Comparison of ENCODE assay signal across 29 mouse cellular contexts in the genomic region with DNA sequence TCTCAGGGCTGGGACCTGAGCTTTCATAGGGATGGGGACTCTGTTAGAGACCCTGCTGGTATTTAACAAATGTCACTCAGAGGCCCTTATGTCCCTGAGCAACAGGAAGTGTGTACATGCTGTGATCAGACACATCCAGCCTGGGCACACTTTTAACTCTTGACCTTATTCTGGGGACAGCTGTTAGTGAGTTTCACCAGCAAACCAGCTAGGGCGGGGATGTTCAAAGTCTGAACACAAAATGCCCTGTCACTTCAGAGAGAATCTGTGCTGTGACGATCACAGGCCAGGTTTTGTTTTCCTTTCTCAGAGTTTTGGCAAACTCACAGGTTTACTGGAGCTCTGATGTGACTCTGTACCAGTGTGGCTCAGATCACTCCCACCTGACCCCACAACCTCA.
A peak's percentile ranks its signal among the peaks of the same experiment; 100 is the strongest.
DNase-seq lines count a peak whose midpoint lies in the region; ATAC-seq and TF ChIP-seq lines count a peak whose summit lies in the region.
"Had no signal": no experiment of that assay in that cellular context is flagged by ENCODE, and none has a peak within 500 bp of the region (broad histone marks: within the 10 kb centered on the region; RNA-seq: fewer than 3 reads in every experiment).

No protein-coding gene starts in this region.

- 0 out of 2 replicates have a peak overlapping the region, but pooled peaks have one; percentile 47 for H3K27ac ChIP-seq in liver, adult 2 months (replicated peaks; ENCODE audit: insufficient read depth, low read depth, low read length)
- no peak overlapping the region for H3K27ac ChIP-seq in liver, embryonic 11.5 days (ENCODE audit: low read depth, low read length)
- H3K27ac ChIP-seq: embryonic facial prominence, embryonic 10.5 days; embryonic facial prominence, embryonic 13.5 days; forebrain, embryonic 12.5 days; forebrain, embryonic 15.5 days; heart, embryonic 15.5 days; hindbrain, embryonic 10.5 days; hindbrain, embryonic 13.5 days had no signal

- H3K9me3 ChIP-seq in liver, embryonic 11.5 days (ENCODE audit: control insufficient read depth, low read length) = no peaks in the 10 kb centered on the region
- H3K9me3 ChIP-seq: embryonic facial prominence, embryonic 10.5 days; embryonic facial prominence, embryonic 13.5 days; forebrain, embryonic 12.5 days; forebrain, embryonic 15.5 days; heart, embryonic 12.5 days; heart, embryonic 15.5 days; hindbrain, embryonic 10.5 days; hindbrain, embryonic 13.5 days had no signal

- H3K4me2 ChIP-seq in liver, embryonic 11.5 days = no peak overlapping the region
- H3K4me2 ChIP-seq: embryonic facial prominence, embryonic 13.5 days; forebrain, embryonic 12.5 days; forebrain, embryonic 15.5 days; heart, embryonic 12.5 days; heart, embryonic 15.5 days; hindbrain, embryonic 13.5 days had no signal

- no peaks in the 10 kb centered on the region for H3K27me3 ChIP-seq in liver, adult 2 months (ENCODE audit: control insufficient read depth, insufficient read depth, low read length)
- H3K27me3 ChIP-seq in liver, embryonic 11.5 days (replicated peaks; ENCODE audit: control insufficient read depth, insufficient read depth, low read length) = no peaks in the 10 kb centered on the region
- H3K27me3 ChIP-seq: embryonic facial prominence, embryonic 13.5 days; forebrain, embryonic 12.5 days; forebrain, embryonic 15.5 days; heart, embryonic 12.5 days; heart, embryonic 15.5 days; hindbrain, embryonic 13.5 days had no signal

- WGBS in liver, adult 2 months = 27% methylated on average over 2 of the region's 2 CpGs
- 54% methylated on average over 2 of the region's 2 CpGs for WGBS in liver, embryonic 11.5 days

- H3K4me3 ChIP-seq in liver, adult 2 months (ENCODE audit: insufficient read depth, low read depth, low read length) = no peak overlapping the region
- H3K4me3 ChIP-seq in liver, embryonic 11.5 days (ENCODE audit: low read depth, low read length) = no peak overlapping the region
- H3K4me3 ChIP-seq: embryonic facial prominence, embryonic 10.5 days; embryonic facial prominence, embryonic 13.5 days; erythroblast, embryonic 14.5 days; forebrain, embryonic 12.5 days; forebrain, embryonic 15.5 days; heart, embryonic 12.5 days; heart, embryonic 15.5 days; hindbrain, embryonic 10.5 days; hindbrain, embryonic 13.5 days had no signal

- H3K4me1 ChIP-seq in liver, adult 2 months (ENCODE audit: control insufficient read depth, insufficient read depth, low read length) = 0 out of 2 replicates have a peak, but pooled peaks cover 3% of the 10 kb centered on the region
- no peaks in the 10 kb centered on the region for H3K4me1 ChIP-seq in liver, embryonic 11.5 days (replicated peaks; ENCODE audit: control insufficient read depth, insufficient read depth, low read length)
- H3K4me1 ChIP-seq: embryonic facial prominence, embryonic 13.5 days; forebrain, embryonic 12.5 days; forebrain, embryonic 15.5 days; heart, embryonic 12.5 days; heart, embryonic 15.5 days; hindbrain, embryonic 10.5 days; hindbrain, embryonic 13.5 days had no signal

- TF ChIP-seq CTCF in liver, adult 2 months (IDR thresholded peaks at IDR 0.05; ENCODE audit: low read depth, low read length) = no peak

- H3K79me2 ChIP-seq in liver, adult 2 months (ENCODE audit: control insufficient read depth, insufficient read depth, low read length) = no peaks in the 10 kb centered on the region

- ATAC-seq in liver, embryonic 11.5 days (replicated peaks; ENCODE audit: low FRiP score) = no peak
- ATAC-seq: activated CD4-positive, CD25-positive, alpha-beta regulatory T cell, adult 4 months; forebrain, embryonic 15.5 days; hindbrain, embryonic 16.5 days had no signal

- H3K36me3 ChIP-seq in liver, adult 2 months (ENCODE audit: control insufficient read depth, insufficient read depth, low read length) = no peaks in the 10 kb centered on the region
- no peaks in the 10 kb centered on the region for H3K36me3 ChIP-seq in liver, embryonic 11.5 days (ENCODE audit: control insufficient read depth, insufficient read depth, low read length)
- H3K36me3 ChIP-seq: embryonic facial prominence, embryonic 10.5 days; embryonic facial prominence, embryonic 13.5 days; forebrain, embryonic 12.5 days; forebrain, embryonic 15.5 days; heart, embryonic 12.5 days; heart, embryonic 15.5 days; hindbrain, embryonic 10.5 days; hindbrain, embryonic 13.5 days had no signal

- DNase-seq in adrenal gland, postnatal 10 days = peak; percentile 1
- DNase-seq in adrenal gland, postnatal 4 days (ENCODE audit: low spot score in 2 of 2) = no peak
- peak; percentile 15 for DNase-seq in kidney, adult 9 months
- DNase-seq in kidney, postnatal 25 days = no peak
- DNase-seq in liver, adult 2 months (ENCODE audit: extremely low read depth, low read depth, low spot score) = peak; percentile 87
- DNase-seq in liver, embryonic 11.5 days (ENCODE audit: low spot score) = no peak
- DNase-seq in embryo, embryonic 10.5 days (ENCODE audit: low spot score) = peak; percentile 18
- DNase-seq in left cerebral cortex, adult 11 months (ENCODE audit: low spot score) = no peak
- DNase-seq: adrenal gland, adult 8-10 months; adrenal gland, postnatal 36 days; cerebellum, adult 11 months; cerebellum, adult 2 months; cerebellum, adult 9-11 months; cerebellum, postnatal 25 days; gastrocnemius, postnatal 25 days; heart, adult 18-20 months; heart, postnatal 10 days; heart, postnatal 36 days had no signal

- TF ChIP-seq POLR2A in liver, adult 2 months (IDR thresholded peaks at IDR 0.05; ENCODE audit: extremely low read depth, insufficient read depth, low read length) = no peak

- no peak overlapping the region for H3K9ac ChIP-seq in liver, adult 2 months (ENCODE audit: low read depth, low read length)
- H3K9ac ChIP-seq in liver, embryonic 11.5 days (ENCODE audit: low read depth, low read length) = no peak overlapping the region
- H3K9ac ChIP-seq: embryonic facial prominence, embryonic 13.5 days; forebrain, embryonic 12.5 days; forebrain, embryonic 15.5 days; heart, embryonic 12.5 days; heart, embryonic 15.5 days; hindbrain, embryonic 13.5 days had no signal

Comparison
In these comparisons a context has a peak if more than half of its experiments do, and no peak if none do; other contexts are left out.
1. DNase-seq: peak in adrenal gland, postnatal 10 days (single experiment), kidney, adult 9 months (single experiment), liver, adult 2 months (single experiment) and embryo, embryonic 10.5 days (single experiment); none in adrenal gland, postnatal 4 days (0 of 2), kidney, postnatal 25 days (0 of 2), liver, embryonic 11.5 days (single experiment) and left cerebral cortex, adult 11 months (single experiment).